Mouse (Mus musculus): Measurements from ENCODE around the gene Nfkbil1.

GRCm38 (mm10) chr17:35234903-35235302 lies 689 bp downstream of the Nfkbil1 start:
- TF ChIP-seq GATA1 (IDR thresholded peaks at IDR 0.05; ENCODE audit: borderline replicate concordance, low read length) (no peak), FLI1 (IDR thresholded peaks at IDR 0.05; ENCODE audit: low read length) (no peak)

All from megakaryocyte, embryonic 14.5 days (primary cell).